Mouse (Mus musculus) kidney, postnatal 36 days (tissue): ENCODE measurements at regions not wholly inside any gene's neighbourhood (a gene's known extent, or its start where the extent isn't known, plus 50 kb on each side); places are given as distances from the start of the nearest gene placed in this dataset.

Experiments used
- DNase-seq, 2 experiments: peaks; one replicate each; pipeline ENCODE4 v3.0.0; 2021 to 2022; ENCODE audit warnings: mixed read lengths in 2 of 2

DNA sequence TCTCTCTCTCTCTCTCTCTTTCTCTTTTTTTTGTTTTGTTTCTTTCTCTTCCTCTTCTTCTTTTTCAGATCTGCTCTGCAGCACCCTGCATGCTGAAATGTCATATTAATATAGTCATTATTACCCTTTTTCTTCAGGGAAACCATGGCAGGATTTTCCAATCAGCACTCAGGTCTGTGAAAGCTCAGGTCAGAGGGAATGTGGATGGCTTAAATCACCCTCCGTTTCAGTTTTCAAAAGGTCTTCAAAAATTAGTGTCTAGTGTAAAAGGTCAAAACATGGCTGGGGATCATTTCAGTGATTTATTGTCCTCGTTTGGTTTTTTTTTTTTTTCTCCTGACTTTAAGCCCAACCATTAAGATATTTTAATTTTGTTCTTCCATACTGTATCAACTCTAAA, 261.5 kb downstream of the Nr2f2 start:
- DNase-seq: no peak

DNA sequence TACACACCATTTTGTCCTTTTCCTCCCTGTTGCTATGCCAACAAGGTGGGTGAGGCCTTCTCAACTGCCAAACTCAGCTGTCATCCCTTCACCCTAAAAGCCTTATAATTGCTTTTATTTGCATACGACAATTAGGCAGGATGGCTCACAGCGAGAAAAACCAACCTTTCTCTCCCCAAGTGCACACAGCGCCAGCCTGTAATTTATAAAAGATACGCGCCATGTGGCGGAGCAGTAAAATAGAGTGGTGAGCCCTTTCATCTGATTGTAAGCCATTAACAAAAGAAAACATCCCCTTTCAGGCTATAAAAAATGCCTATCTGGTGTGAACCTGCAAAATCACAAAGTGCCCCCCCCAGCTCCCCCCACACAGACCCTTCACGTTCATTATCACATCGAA, 262.0 kb downstream of the Nr2f2 start:
- no peak for DNase-seq

DNA sequence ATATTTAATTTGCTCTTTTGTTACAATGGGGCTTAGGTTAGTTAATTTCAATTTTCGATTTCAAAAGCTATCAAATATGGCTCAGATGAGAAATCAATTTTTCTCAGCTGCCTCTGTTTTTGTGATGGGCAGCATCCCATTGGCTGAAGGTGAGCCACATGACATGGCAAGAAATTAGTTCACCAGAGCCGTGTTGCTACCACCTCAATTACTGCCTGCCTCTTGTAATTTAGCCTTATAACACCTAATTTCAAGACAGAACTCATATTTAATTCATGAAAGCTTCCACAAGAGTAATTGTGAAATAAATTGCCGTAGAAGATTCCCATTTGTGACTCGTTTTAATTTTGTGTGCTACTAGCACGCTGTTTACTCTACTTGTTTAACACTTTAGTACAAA, 262.9 kb downstream of the Nr2f2 start:
- no peak for DNase-seq

DNA sequence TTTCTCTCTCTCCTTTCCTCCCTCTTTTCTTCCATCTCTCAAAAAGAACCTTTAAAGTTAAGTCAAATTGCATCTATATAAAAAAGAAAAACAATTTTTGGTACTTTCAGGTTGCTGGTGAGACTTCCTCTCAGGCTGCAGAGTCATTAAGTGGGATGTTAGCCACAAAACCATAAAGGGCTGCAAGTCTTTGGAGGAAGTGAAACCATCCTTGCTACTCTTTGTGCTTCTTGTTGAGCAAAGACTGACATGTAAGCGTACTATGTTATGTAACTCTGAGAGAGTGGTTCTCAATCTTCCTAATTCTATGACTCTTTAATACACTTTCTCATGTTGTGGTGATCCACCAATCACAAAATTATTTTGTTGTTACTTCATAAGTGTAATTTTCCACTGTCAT, 267.5 kb downstream of the Nr2f2 start:
- no peak for DNase-seq

DNA sequence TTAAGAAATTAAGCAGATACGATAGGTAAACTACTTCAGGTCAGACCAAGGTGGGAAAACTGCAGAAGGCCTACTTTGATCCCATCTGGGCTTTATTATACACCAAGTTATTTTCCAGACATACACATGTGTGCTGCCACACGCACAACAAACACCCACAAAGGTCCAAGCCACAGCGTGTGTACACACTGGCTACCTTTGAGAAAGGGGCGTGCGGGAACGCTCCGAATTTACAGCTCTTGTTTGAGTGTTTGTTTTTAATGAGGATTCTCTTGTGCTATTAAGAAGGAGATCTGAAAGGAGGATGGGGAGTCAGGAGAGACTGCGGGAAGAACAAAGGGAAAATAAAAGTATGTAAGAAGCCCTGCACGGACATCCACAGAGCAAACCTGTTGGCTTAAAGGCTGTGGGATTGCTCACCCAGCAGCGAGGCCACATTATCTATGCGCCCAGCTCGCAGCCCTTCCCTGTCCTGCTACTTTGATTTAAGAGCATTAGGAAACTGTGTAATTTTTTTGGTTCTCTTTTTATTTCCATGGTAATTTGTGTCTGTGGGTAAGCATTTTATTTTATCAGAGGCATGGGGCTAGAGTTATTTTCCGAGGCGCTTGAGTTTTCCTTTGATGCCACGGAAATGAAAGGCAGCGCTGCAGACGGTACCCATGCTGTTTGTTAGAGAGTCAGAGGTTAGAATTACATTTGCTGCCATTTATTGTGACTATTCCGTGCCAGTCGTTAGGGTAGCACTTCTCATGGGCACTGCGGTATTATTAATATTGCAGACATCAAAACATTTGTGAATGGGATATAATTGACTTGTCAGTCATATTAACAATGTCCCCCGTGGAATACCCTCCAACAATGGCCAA, 272.4 kb downstream of the Nr2f2 start:
- DNase-seq: no peak

DNA sequence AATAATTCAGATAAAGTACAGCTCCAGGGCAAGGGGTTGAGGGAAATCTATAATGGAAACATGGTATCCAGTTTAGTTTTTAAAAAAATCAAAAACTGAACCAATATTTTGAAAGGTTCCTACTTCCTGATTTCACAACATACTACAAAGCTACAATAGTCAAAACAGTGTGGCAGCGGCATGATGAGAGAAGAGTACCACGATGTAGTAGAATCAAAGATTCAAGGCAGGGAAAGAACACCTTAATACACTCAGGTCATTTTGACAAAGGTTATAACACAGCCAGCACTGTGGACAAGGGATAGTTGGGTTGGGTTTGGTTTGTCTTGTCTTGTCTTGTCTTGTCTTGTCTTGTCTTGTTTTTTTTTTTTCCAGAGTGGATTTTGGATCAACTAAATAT, 274.4 kb downstream of the Nr2f2 start:
- DNase-seq: no peak

DNA sequence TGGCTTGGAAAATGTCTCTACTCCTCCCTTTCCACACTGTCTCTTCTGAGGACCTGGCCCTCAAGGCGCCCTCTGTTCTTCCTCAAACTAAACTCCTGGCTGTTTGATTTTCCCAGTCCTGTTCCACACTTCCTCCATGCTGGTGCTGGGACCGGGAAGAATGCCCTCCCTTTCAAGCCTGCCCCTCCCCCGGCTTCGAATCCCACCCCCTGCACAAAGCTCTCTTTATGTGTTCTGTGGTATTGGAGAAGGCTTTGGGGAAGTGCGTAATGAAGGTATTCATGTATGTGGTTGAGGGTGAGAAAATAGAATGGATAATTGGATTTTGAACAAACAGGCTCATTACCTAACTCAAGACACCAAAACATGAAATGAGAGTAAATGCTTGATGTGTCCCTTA, 277.4 kb downstream of the Nr2f2 start:
- DNase-seq: no peak

DNA sequence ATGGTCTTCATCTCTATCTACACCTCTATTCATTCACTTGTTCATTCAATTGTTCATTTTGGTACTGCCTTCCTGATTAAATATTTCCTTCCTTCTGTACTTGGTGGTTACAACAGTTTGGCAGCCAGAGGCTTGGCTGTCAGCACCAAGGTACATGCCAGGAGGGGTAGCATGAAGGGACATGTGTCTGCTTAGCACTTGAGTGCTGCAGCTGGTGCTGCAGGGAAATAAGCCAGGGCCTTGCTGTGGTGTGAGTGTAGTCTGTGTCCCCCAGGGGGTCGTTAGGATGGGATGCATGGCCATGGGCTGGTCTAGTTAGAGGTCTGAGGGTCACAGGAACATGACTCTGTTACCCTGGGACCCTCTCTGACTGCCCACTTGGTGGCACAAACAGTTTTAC, 296.9 kb downstream of the Nr2f2 start:
- DNase-seq: no peak

DNA sequence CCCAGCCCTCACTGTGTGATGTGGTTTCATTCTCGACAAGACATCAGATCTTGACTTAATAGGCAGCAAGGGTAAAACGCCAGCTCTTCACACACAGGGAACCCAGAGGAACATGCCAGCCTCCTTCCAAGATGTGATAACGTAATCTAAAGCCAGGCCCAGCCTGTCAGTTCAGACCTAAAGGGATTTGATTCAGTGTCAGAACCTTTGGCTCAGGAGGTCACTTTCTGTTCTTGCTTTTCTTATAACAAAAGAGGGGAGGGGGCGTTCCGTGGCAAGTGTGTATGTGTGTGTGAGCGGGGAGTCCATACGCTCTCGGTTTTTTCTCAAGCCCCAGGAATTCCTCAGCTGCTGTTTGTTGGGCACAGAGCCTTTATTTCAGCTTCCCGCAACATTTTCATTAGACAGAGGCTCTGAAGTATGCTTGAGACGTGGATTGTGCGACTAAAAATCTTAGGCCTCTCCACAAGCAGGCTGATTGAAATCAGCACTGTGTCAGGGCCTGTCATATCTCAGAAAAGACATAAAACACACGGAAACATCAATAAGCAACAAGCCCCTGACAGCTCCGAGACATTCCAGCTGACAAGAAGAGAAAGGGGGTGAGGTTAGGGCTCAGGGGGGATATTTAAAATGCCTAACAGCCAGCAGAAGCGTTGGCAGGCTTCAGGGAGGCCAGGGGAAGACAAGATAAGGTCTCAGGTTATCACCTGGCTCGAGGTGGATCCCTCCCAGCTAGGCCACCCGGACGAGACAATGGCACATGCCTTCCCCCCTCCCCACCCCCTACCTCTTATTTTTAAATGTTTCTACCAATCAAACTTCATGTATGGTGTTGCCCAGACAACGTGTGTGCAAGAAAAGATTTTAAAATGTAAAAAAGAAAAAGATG, 298.5 kb downstream of the Nr2f2 start:
- no peak for DNase-seq

DNA sequence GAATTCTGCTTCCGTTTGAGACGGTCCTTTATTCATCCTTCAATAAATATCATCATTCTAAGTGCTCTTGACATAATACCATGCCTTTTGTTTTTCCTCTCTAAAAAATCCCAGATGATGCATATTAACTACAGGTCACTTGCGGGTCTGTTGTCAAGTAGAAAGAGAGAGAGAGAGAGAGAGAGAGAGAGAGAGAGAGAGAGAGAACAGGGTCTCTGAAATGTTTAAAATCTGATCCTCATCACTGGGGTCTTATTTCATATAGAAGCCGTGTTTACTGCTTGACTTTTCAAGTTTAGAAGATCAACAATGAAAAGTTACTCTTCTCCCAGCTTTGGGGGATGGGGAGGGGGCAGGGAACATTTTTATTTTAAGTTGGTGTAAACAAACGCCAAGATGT, 299.5 kb downstream of the Nr2f2 start:
- no peak for DNase-seq

DNA sequence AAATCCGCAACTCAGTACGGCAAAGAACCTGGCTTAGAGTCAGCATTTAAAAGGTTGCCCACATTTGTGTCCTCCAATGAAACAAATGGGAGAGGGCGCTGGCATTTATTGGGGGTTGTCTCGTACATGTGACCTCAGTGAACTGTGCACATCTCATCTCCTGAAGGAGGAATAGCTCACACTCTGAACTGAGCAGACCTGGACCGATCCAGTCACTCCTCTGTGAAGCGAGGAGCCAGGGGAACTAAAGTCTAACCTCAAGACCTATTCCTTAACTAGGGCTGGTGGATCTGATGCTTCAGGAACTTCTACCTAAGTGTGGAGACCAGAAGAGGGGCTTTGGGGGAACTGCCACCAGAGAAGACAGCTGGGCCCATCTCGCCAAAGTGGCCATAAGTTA, 300.1 kb downstream of the Nr2f2 start:
- no peak for DNase-seq

DNA sequence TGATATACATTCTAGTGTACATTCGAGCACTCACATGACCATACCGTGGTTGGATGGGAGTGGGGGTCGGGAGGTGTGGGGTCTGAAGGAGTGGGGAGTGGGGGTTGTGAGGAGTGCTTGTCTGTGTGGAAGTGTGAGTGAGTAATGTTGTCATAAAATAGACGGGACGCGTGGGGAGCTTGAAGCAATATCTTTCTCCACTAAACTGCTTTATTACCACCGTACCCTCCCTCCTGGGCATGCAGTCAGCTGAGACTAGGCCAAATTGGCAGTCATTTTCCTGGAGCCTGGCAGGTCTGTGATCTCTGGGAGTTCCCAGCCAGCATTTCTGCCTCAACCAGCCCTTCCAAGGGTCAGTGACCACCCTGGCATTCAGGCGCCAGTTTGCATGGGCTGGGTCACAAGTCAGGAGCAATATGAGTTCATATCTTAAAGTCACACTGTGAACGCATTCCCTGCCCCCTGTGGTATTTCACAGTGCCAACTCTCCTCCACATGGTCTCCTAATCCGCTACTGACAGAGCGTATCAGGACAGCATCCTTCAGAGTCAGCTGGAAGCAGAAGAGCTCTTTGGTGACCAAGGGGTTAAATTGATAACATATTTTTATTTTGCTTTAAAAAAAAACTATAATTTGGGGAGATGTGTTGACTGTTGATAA, 300.9 kb downstream of the Nr2f2 start:
- peak; percentile 13 to 41 for DNase-seq

DNA sequence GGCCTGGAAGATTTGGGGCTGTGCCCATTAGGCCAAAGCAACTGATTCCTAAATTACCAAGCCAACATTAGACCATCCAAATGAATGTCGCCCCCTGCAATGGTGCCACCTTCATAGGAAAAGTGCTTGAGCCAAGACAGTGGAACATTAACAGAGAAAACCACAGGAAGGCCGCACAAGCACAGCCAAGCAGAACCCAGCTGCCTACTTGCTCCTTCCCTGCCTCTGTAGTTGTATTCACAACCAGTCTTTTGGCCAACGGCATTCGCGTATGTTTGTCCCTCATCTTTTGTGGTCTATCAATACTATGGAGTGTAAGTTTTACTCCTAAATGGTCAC, 319.2 kb downstream of the Nr2f2 start:
- DNase-seq: no peak

DNA sequence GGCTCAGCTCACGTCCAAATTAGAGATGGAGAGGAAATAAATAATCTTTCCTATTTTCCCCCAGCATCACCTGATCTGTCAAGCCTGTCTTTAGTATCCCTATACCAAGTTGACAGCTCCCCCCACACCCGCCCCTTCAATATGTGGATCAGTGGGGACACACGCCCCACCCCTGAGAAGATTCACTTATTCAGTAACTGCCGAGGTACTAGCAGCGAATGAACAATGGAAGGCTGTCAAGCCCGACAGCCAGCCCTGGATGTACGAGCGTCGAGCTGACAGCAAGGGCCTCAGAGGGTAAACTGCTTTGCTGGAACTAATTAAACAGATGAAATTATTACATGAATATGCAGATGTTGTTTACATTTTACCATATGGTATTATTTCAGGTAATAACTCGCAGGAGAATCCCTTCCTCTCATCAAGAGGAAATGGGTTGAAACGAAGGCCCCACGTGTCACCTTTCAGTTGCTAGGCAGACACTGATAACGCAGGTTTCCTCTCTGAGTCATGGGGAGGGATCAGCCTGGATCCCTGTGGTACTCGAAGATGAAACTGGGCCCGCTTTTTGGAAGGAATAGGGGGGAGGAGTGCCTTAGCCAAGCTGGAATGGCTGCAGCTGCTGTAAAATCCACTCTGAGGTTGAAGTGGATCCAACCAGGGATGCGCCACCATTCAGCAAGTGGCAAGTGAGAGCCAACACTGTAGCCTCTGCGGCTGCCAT, 319.7 kb downstream of the Nr2f2 start:
- no peak for DNase-seq

DNA sequence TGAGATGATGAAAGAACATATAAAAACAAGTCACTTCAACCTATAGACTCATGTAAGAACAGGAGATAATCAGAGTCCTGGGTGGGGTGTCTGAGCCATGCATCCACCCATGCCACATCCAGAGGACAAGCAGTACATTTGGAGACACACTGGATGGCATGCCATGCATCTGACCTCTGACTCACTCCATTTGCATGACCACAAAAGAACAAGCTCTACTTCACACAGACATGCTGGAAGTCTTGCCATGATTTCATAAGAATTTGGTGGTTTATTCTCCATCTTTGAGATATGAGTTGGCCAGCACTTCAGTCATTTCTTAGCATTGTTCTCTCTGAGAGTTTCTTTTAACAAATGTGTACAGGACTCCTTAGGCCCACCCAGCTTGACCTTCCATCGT, 329.5 kb downstream of the Nr2f2 start:
- no peak for DNase-seq

DNA sequence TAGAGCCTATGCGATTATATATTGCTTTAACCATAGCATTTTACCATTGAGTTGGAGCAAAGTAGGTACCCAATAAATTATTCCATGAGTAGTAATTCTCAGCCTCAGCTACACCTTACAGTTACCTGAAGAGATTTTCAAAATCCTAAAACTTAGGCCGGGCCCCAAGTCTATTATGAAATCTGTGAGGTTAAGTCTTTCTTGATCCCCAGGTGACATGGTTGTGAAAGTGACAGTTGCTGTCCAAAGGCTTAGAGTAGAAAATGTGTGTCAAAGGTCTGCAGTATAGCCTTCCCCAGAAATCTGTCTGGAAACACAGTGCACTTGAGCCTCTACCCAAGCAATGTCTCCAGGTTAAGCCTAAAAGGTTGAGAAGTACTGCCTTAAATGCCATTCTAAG, 333.7 kb downstream of the Nr2f2 start:
- no peak for DNase-seq

DNA sequence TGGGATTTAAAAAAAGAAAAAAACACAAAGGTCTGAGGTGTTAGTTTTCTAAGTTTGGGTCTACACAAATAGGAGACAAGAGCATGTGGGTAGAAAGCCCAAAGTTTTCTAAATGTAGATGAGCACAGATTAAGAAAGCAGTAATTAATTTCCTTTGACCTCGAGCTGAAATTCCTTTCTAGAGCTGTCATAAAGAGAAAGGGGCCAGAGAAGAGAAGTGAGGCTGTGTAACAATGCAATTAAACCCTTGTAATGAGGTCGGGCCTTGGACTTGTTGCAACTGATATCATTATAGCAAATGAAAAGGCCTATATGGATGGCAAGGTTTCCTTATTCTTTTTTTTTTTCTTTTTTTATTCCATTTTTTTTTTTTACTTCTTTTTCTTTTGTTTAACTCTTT, 337.2 kb downstream of the Nr2f2 start:
- no peak for DNase-seq

DNA sequence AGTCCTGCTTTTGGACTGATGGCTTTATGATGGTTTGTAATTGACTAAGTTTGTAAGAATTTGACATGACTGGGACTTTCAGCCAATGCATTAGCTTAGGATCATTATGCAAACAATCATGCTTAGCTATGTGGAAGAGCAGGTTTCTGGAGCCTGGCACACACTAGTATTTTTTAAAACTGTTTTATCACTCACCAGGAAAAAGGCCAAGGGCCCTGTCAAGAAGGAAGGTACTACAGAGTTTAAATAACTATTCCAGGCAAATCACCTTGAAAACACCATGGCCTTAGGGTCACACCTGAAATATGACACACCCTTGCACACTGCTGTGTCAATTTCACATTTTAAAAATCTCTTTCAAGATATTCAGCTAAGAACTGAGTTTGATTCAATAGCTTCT, 341.0 kb downstream of the Nr2f2 start:
- peak in 1 of 2 experiments; percentile 23 for DNase-seq

DNA sequence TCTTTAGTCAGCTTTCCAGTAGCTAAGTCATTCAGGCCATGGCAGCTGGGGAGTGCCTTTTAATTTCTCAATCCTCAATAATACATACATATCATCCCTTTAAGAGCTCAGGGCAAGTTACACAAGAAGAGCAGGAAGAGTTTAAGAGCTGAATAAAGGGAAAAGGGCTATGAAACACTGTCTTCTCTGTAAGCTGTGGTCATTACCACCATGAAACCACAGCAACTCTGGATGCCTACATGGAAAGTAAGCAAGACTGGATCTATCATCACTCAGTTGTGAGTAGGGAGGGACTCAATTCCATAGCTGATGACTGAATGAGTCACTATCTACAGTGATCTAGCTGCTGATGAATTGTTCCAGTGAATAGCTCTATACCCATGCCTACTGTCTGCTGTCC, 349.9 kb downstream of the Nr2f2 start:
- DNase-seq: no peak

DNA sequence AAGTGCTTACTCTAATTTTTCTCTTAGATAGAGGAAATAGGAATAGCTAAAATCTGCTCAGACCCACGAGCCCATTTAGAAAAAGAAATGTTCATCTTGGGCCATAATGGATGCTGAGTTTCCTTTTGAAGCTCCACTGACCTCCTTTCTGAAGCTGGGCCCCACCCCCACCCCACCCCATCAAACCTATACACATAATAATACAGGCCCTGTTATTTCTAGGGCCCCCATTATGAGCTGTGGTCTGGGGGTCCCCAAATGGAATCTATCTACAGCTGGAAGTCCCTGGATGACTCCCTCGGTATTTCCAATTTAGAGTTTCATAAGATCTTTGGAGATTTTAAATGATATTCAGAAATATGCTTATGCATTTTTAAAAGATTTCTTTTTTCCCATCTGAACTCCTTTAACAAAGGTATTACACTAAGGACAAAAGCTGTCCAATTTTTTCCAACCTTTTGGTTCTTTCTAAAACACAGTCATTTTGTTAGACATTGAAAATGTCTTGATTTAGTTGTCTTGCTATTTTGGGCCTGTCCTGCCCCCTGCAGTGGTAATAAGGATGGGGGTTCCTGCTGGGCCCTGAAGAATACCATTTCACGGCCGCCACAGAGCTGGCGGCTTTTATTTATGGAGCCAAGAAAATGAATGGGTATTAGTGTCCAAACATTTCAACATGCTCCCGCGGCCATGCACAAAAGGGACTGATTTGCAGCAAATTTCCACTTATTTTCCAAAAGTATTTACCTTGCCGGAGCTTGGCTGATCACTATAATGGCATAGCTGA, 363.1 kb downstream of the Nr2f2 start:
- DNase-seq: no peak

DNA sequence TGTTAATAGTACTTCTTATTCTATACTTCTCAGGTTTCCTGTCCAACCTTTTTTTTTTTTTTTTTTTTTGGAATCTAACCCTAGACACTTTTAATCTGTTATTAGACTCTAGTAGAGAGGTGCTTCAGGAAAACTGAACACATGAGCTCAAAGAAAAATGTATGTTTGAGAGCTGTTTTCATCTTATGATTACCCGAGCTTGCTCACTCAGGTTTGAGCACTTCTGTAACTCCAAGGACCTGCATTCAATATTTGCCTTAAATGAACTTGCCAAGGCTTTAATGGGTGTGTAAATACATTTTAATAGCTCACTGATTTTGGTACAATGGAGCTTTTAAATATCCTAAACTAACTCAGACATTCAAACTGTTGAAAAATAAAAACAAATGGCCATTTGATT, 367.8 kb downstream of the Nr2f2 start:
- DNase-seq: no peak
